8 mouse cellular contexts compared by ENCODE assay signal in the genomic region with DNA sequence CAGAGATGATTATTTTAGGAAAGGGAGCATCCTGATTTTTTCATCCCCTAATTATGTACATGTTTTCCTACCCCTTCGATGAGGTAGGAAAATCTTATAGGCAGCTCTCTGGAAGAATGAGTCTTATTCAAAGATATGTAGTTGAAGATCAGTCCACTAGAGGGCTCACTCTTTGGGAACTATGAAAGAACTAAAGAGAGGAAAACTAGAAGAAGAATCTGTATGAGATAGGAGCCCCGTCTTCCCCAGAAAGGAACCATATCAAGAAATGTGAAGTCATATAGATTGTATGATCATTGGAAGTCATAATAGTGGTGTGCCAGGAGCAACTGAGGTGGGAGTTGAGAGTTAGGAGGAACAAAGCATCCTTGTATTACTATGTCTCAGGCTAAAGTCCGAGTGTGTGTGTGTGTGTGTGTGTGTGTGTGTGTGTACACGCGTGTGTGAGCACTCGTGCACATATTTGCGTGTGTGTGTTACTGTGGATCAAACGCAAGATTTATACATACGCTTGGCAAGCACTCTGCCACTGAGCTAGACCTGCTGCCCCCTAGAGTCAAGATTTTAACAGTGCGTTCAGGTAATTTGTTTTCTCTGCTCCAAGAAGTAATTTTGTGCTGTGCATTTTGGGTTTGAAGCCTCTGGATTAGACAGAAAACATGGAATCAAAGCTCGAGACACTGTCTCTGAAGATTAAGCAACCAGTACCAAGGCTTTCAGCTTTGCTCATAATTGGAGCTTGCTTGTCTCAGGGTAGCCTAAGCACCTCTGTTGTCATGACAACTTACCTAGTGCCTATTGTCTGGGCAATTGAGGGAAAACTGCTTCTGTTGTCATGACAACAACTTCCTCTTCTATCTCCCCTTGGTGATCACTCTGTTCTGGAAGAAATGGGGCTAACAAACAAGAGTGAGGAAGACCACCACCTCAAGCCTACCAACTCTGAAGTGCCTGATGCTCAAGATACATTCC. TPM values are rescaled to one million over a fixed set of nuclear protein-coding genes. Genes with fewer than 3 reads are reported as not detected.
DNase-seq lines count a peak whose midpoint lies in the region; ATAC-seq and TF ChIP-seq lines count a peak whose summit lies in the region.
"Had no signal": no experiment of that assay in that cellular context is flagged by ENCODE, and none has a peak within 500 bp of the region (broad histone marks: within the 10 kb centered on the region; RNA-seq: fewer than 3 reads in every experiment).

No protein-coding gene starts in this region.

- no peaks in the 10 kb centered on the region for H3K36me3 ChIP-seq in ES-Bruce4 (ENCODE audit: control insufficient read depth, insufficient read depth, low read length, poor library complexity, severe bottlenecking)
- H3K36me3 ChIP-seq in hindbrain, embryonic 16.5 days (ENCODE audit: control insufficient read depth, insufficient read depth, low read length): no peaks in the 10 kb centered on the region

- H3K9me3 ChIP-seq in ES-Bruce4 (replicated peaks; ENCODE audit: control insufficient read depth, insufficient read depth, low read length, poor library complexity, severe bottlenecking): no peaks in the 10 kb centered on the region
- no peaks in the 10 kb centered on the region for H3K9me3 ChIP-seq in hindbrain, embryonic 16.5 days (ENCODE audit: control insufficient read depth, low read length)

- no peaks in the 10 kb centered on the region for H3K4me1 ChIP-seq in ES-Bruce4 (ENCODE audit: control insufficient read depth, insufficient read depth, low read length)
- no peaks in the 10 kb centered on the region for H3K4me1 ChIP-seq in hindbrain, embryonic 16.5 days (ENCODE audit: control insufficient read depth, insufficient read depth, low read depth, low read length)

- 65% methylated on average over 11 of the region's 11 CpGs for WGBS in hindbrain, embryonic 16.5 days

- TF ChIP-seq CTCF in left cerebral cortex, adult 2 months (IDR thresholded peaks at IDR 0.05): peak; percentile 57
- peak; percentile 9 for TF ChIP-seq CTCF in ES-Bruce4 (IDR thresholded peaks at IDR 0.05; ENCODE audit: low read depth, low read length)

- no peak overlapping the region for H3K4me3 ChIP-seq in left cerebral cortex, adult 2 months
- no peak overlapping the region for H3K4me3 ChIP-seq in ES-Bruce4 (ENCODE audit: low read depth, low read length)
- H3K4me3 ChIP-seq in hindbrain, embryonic 16.5 days (ENCODE audit: low read length): no peak overlapping the region
- H3K4me3 ChIP-seq: erythroblast, embryonic 14.5 days had no signal

- no peak overlapping the region for H3K9ac ChIP-seq in ES-Bruce4 (ENCODE audit: low read depth, poor library complexity, severe bottlenecking)
- no peak overlapping the region for H3K9ac ChIP-seq in hindbrain, embryonic 16.5 days (ENCODE audit: low read depth, low read length)

- peak; percentile 85 for ATAC-seq in hindbrain, embryonic 16.5 days

- no peak overlapping the region for H3K27ac ChIP-seq in left cerebral cortex, adult 2 months
- H3K27ac ChIP-seq in ES-Bruce4 (ENCODE audit: insufficient read depth, low read length): no peak overlapping the region
- H3K27ac ChIP-seq in hindbrain, embryonic 16.5 days (ENCODE audit: low read depth, low read length): no peak overlapping the region

- intact Hi-C loops in left cerebral cortex, adult 2 months (cut with DNase I): loop anchor here (1.0 kb wide), 1 partner anchor 58 kb away; no protein-coding TSS in a partner anchor
- intact Hi-C loops in left cerebral cortex, postnatal 36 days (cut with DNase I): loop anchor here (5.0 kb wide), 1 partner anchor 61 kb away; the partner anchor contains the start of gene Plp1
- intact Hi-C loops in gastrocnemius, postnatal 36 days (cut with DNase I): loop anchor here (5.0 kb wide), 1 partner anchor 61 kb away; the partner anchor contains the start of gene Plp1

- TF ChIP-seq EP300 in ES-Bruce4 (IDR thresholded peaks at IDR 0.05; ENCODE audit: insufficient read depth, low read depth, low read length): no peak

- 0 out of 2 replicates have a peak overlapping the region, but pooled peaks have one; percentile 25 for H3K4me2 ChIP-seq in hindbrain, embryonic 16.5 days (ENCODE audit: low read length)

- H3K27me3 ChIP-seq in ES-Bruce4 (ENCODE audit: control insufficient read depth, insufficient read depth, low read length, poor library complexity, severe bottlenecking): no peaks in the 10 kb centered on the region
- H3K27me3 ChIP-seq in hindbrain, embryonic 16.5 days (replicated peaks; ENCODE audit: control insufficient read depth, insufficient read depth, low read length): no peaks in the 10 kb centered on the region

- no peak for DNase-seq in left cerebral cortex, adult 2 months (ENCODE audit: extremely low spot score in 1 of 2, low spot score in 2 of 2)
- no peak for DNase-seq in left cerebral cortex, postnatal 36 days (ENCODE audit: low spot score in 2 of 2)
- DNase-seq in adipocyte (ENCODE audit: low spot score): peak; percentile 64
- DNase-seq in gastrocnemius, postnatal 36 days: no peak
- DNase-seq in layer of hippocampus, adult 8-10 months (ENCODE audit: low spot score in 2 of 2): no peak

- TF ChIP-seq POLR2A in ES-Bruce4 (IDR thresholded peaks at IDR 0.05; ENCODE audit: insufficient read depth, low read length): no peak

RNA-seq across cellular contexts. Expression of gene Morf4l2, which starts 17.9 kb away (rescaled TPM):
- 100 to 1,000 TPM; 325 to 327 TPM for total RNA-seq in left cerebral cortex, adult 2 months (2021)
- 100 to 1,000 TPM; 322 to 343 TPM for total RNA-seq in left cerebral cortex, postnatal 36 days (2021)
- 791 and 797 TPM in 2 replicates for polyA plus RNA-seq in ES-Bruce4 (2011; ENCODE audit: insufficient read depth, insufficient read length, low read depth, missing spikeins)
- polyA plus RNA-seq in hindbrain, embryonic 16.5 days (2015; fragmentation: Nextera tagmentation; extraction: Ambion mirVana): 541 and 552 TPM in 2 replicates
- total RNA-seq in gastrocnemius, postnatal 36 days (2021): 100 to 1,000 TPM; 133 to 137 TPM
- 100 to 1,000 TPM; 325 to 385 (median 347) TPM for total RNA-seq in layer of hippocampus, adult 8-10 months (2022)

RNA-seq across cellular contexts. Expression of gene Glra4, which starts 18.6 kb away (rescaled TPM):
- total RNA-seq in left cerebral cortex, adult 2 months (2021): under 1 TPM in 1 of 2 experiments, not detected in 1; 0.89 TPM
- total RNA-seq in left cerebral cortex, postnatal 36 days (2021): not detected
- not detected in 2 replicates for polyA plus RNA-seq in ES-Bruce4 (2011; ENCODE audit: insufficient read depth, insufficient read length, low read depth, missing spikeins)
- polyA plus RNA-seq in hindbrain, embryonic 16.5 days (2015; fragmentation: Nextera tagmentation; extraction: Ambion mirVana): not detected in 2 replicates
- not detected for total RNA-seq in gastrocnemius, postnatal 36 days (2021)
- under 1 TPM in 1 of 4 experiments, not detected in 3; 0.45 TPM for total RNA-seq in layer of hippocampus, adult 8-10 months (2022)
- polyA plus RNA-seq: erythroblast, embryonic 14.5 days had no signal

RNA-seq across cellular contexts. Expression of gene Tceal1, which starts 53.6 kb away (rescaled TPM):
- total RNA-seq in left cerebral cortex, adult 2 months (2021): 10 to 100 TPM; 14.1 to 16.6 TPM
- total RNA-seq in left cerebral cortex, postnatal 36 days (2021): 10 to 100 TPM; 13.7 to 14.8 TPM
- 2.4 and 3.1 TPM in 2 replicates for polyA plus RNA-seq in ES-Bruce4 (2011; ENCODE audit: insufficient read depth, insufficient read length, low read depth, missing spikeins)
- 23.2 and 27.7 TPM in 2 replicates for polyA plus RNA-seq in hindbrain, embryonic 16.5 days (2015; fragmentation: Nextera tagmentation; extraction: Ambion mirVana)
- total RNA-seq in gastrocnemius, postnatal 36 days (2021): 1 to 10 TPM; 1.7 to 2.2 TPM
- total RNA-seq in layer of hippocampus, adult 8-10 months (2022): 10 to 100 TPM; 13.1 to 16.4 (median 15.0) TPM
- polyA plus RNA-seq: erythroblast, embryonic 14.5 days had no signal

Comparison
In these comparisons a context has a peak if more than half of its experiments do, and no peak if none do; other contexts are left out.
1. RNA of gene Tceal1, which starts 53.6 kb away (total RNA-seq): 14.1 to 16.6 TPM in left cerebral cortex, adult 2 months, 13.1 to 16.4 TPM in layer of hippocampus, adult 8-10 months and 13.7 to 14.8 TPM in left cerebral cortex, postnatal 36 days; 1.7 to 2.2 TPM in gastrocnemius, postnatal 36 days; every median in the first group is over 4 times any median in the second.